Mouse (Mus musculus) adipose tissue, adult 10 weeks (tissue): ENCODE measurements around the gene Ldb3. TPM values are rescaled to one million over a fixed set of nuclear protein-coding genes. Genes with fewer than 3 reads are reported as not detected.

ENCODE experiments used
- polyA plus RNA-seq: library from polyadenylated mRNA; stranded (reverse); fragments of 350-450 nt; fragmentation: Illumina TruSeq; extraction: RNeasy Lipid Tissue Mini Kit (QIAGEN cat#74804); gene quantifications from one replicate; pipeline ENCODE4 v1.2.3, GENCODE M21; 2014; ENCODE audit warnings: low read depth, low replicate concordance

Gene Ldb3
- 2.4 TPM for polyA plus RNA-seq

DNA sequence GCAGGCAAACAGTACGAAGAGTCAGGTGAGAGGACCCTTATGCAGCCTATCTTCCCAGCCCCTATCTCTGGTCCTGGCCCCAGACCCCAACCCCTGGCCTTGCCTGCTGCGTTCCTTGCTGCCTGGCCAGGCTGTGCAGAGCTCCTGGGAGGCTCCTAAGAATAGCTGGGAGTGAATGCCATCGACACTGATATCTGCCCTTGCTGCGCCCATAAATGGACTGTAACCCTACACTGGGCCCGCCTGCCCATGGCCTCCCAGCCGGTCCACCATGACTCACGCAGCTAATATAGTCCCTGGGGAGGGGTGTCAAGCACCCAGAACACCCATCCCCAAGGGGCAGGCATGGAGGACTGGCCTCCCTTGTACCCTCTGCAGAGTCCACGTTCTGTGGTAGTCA is at the start of gene Ldb3:
TSS of gene Ldb3 (minus strand) at position 185 of the 400 bp plus-strand sequence.

DNA sequence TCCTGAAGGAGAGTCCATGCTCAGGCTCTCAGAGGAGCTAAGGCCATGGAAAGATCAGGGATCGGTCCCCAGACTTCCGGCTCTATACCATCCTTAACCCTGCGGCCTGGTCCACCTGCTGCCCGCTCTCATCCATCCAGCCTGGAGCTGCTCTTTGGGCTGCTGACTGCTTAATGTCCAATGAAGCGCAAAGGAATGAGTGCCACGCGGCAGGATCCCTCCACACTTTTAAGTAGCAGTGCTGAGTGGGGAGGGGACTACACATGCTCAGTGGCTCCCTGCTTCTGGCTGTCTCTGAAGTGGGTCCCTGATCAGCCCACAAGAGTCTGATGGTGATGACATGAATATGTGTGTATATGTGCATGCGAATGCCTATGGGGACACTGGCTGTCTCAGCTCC is 11.5 kb upstream of the Ldb3 start, which contains the start of gene Opn4:
TSS of gene Opn4 (minus strand) at position 202 of the 400 bp plus-strand sequence.

DNA sequence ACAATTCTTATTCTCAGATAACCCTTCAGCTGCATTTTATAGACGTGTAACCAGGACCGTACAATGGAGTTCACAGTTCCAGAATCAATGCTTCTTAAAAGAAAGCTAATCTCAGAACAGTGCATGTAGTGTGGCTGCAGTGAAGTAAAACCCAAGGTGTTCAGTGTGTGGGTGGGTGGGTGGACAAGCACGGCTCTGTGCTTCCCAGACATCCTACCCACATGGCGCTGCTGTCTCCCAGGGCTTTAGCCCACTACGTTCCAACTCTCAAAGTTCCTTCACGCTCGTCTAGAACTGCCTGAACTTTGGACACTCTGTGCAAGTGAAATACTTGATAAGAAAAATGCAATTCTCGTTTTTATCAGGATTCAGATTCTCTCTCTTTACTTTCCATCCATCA is 65.8 kb downstream of the Ldb3 start, which contains the start of gene 9230112D13Rik:
TSS of gene 9230112D13Rik (minus strand) at position 101 of the 400 bp plus-strand sequence.

DNA sequence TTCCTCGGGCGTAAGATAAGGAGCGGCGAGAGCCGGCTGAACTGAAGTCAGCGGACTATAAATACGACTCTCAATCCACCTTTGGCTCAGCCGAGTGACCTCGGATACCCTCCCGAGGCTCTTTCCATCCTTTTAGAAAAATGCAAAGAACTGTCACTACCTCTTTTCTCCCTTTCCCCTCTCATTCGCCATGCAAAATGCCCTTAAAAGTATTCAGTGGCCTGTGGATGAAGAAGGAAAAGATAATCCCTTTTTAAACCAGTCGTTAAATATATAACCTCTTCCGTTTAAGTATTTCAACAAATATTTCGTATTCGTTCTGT is 85.2 kb downstream of the Ldb3 start, which contains the start of gene Bmpr1a:
TSS of gene Bmpr1a (minus strand) at position 17 of the 323 bp plus-strand sequence.

Other genes starting within 250 kb of the Ldb3 start
- not detected for gene Fam25c, start 233.2 kb downstream of the Ldb3 start, polyA plus RNA-seq
- 744 TPM for gene Sncg, start 213.9 kb downstream of the Ldb3 start, polyA plus RNA-seq
- gene Mmrn2, start 213.2 kb downstream of the Ldb3 start, polyA plus RNA-seq = 17.7 TPM
- 35.4 TPM for gene Bmpr1a, start 85.3 kb downstream of the Ldb3 start, polyA plus RNA-seq
- gene 9230112D13Rik, start 65.9 kb downstream of the Ldb3 start, polyA plus RNA-seq = 0.45 TPM
- not detected for gene Opn4, start 11.5 kb upstream of the Ldb3 start, polyA plus RNA-seq
- 28.5 TPM for gene Wapl, start 85.2 kb upstream of the Ldb3 start, polyA plus RNA-seq
- 0.36 TPM for gene Grid1, start 231.4 kb upstream of the Ldb3 start, polyA plus RNA-seq